Mouse (Mus musculus): ENCODE measurements around the gene Zfp423. TPM values are rescaled to one million over a fixed set of nuclear protein-coding genes. Genes with fewer than 3 reads are reported as not detected.

The Zfp423 gene
- polyA plus RNA-seq, 1 experiment, result 38.1 TPM

DNA sequence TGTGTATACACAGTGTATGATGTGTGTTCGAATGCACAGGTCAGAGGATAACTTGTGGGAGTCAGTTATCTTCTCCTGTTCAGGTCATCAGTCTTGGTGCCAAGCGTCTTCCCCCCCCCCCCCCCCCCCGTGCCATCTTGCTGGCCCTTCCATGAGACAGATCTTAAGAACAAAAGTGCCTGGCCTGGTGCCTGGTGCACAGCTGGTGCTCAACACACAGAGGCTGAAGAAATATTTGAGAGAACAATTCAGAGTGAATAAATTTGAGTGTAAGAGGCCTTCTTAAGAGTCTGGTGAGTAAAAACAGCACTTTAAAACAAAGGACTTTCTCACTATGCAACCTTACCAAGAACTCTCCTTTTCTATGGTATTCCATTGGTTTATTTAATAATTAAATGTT, 245.4 kb downstream of the Zfp423 start:
- TF ChIP-seq POLR2A (IDR thresholded peaks at IDR 0.05; ENCODE audit: borderline replicate concordance, insufficient read depth, low read length) (no peak), CTCF (IDR thresholded peaks at IDR 0.05; ENCODE audit: borderline replicate concordance, insufficient read depth, low read depth, low read length) (no peak)
- Histone ChIP-seq H3K4me1 (ENCODE audit: control insufficient read depth, insufficient read depth, low read length) (peaks cover 9% of the 10 kb centered on the region), H3K27me3 (ENCODE audit: control insufficient read depth, insufficient read depth, low read length) (no peaks in the 10 kb centered on the region), H3K27ac (ENCODE audit: insufficient read depth, low read length) (no peak overlapping the region), H3K4me3 (replicated peaks; ENCODE audit: insufficient read depth, low read depth, low read length) (no peak overlapping the region)
- DNase-seq, result no peak
- WGBS, result 55% methylated on average over 3 of the region's 3 CpGs

DNA sequence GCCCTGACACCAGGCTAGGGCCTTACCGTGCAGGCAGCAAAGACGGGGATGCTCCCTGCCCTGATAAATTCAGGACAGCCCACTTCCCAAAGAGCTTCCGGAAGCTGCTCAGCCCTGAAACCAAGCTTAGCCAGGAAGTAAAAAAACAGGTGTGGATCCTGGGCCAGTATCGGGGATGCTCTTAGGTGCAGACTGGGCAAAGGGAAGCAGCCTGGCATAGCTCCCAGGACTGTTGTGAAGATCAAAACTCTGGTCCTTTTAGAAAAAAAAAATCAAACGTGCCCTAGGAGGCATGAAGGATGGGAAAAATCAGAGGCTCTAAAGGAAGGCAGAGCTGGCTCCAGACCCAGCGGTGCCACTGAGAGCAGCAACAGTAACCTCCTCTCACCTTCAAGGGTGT, 247.4 kb downstream of the Zfp423 start:
- H3K27ac ChIP-seq (ENCODE audit: insufficient read depth, low read length), result no peak overlapping the region
- no peaks in the 10 kb centered on the region for H3K27me3 ChIP-seq (ENCODE audit: control insufficient read depth, insufficient read depth, low read length)
- TF ChIP-seq CTCF (IDR thresholded peaks at IDR 0.05; ENCODE audit: borderline replicate concordance, insufficient read depth, low read depth, low read length) (no peak), POLR2A (IDR thresholded peaks at IDR 0.05; ENCODE audit: borderline replicate concordance, insufficient read depth, low read length) (no peak)
- peaks cover 18% of the 10 kb centered on the region for H3K4me1 ChIP-seq (ENCODE audit: control insufficient read depth, insufficient read depth, low read length)
- DNase-seq, result no peak
- H3K4me3 ChIP-seq (replicated peaks; ENCODE audit: insufficient read depth, low read depth, low read length), result no peak overlapping the region
- 44% methylated on average over 6 of the region's 6 CpGs for WGBS

- Histone ChIP-seq H3K27ac (ENCODE audit: insufficient read depth, low read length) (peak overlapping the region; percentile 44; the same call in 1 of the 2 replicates), H3K4me1 (ENCODE audit: control insufficient read depth, insufficient read depth, low read length) (peaks cover 23% of the 10 kb centered on the region), H3K4me3 (replicated peaks; ENCODE audit: insufficient read depth, low read depth, low read length) (peak overlapping the region; percentile 17)
These were observed 251.2 kb downstream of the Zfp423 start for GRCm38 (mm10) chr8:87708127-87708637.

DNA sequence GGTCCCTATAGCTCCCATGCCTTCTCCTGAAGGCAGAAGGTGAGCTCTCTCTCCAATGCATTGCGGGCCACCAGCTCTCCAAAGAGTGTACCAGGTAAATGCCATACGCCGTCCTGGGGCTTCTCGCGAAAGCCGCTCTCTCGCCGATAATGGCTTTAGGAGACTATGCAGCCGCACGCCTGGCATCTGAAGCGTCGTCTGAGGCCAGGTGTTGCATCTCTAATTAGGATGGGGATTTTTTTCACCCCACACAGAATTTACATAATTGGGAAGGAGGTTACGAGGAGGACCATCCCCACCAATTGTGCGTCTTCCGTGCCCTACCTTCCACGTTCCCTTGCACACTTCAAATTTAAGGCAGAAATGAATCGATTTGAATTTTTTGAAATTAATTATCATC, 252.2 kb downstream of the Zfp423 start:
- Histone ChIP-seq H3K4me1 (ENCODE audit: control insufficient read depth, insufficient read depth, low read length) (peaks cover 33% of the 10 kb centered on the region), H3K4me3 (replicated peaks; ENCODE audit: insufficient read depth, low read depth, low read length) (no peak overlapping the region), H3K27me3 (ENCODE audit: control insufficient read depth, insufficient read depth, low read length) (no peaks in the 10 kb centered on the region), H3K27ac (ENCODE audit: insufficient read depth, low read length) (no peak overlapping the region)
- WGBS, result 94% methylated on average over 17 of the region's 17 CpGs
- TF ChIP-seq POLR2A (IDR thresholded peaks at IDR 0.05; ENCODE audit: borderline replicate concordance, insufficient read depth, low read length), result no peak
- DNase-seq, result no peak

More at GRCm38 (mm10) chr8:87708127-87708637, 251.2 kb downstream of the Zfp423 start:
- no peaks in the 10 kb centered on the region for H3K27me3 ChIP-seq (ENCODE audit: control insufficient read depth, insufficient read depth, low read length)
- 20% methylated on average over 11 of the region's 11 CpGs for WGBS
- TF ChIP-seq CTCF (IDR thresholded peaks at IDR 0.05; ENCODE audit: borderline replicate concordance, insufficient read depth, low read depth, low read length), result no peak
- TF ChIP-seq POLR2A (IDR thresholded peaks at IDR 0.05; ENCODE audit: borderline replicate concordance, insufficient read depth, low read length), result no peak
- DNase-seq, result peak; percentile 52 to 60

- DNase-seq, result no peak
- H3K27me3 ChIP-seq (ENCODE audit: control insufficient read depth, insufficient read depth, low read length), result no peaks in the 10 kb centered on the region
- no peak overlapping the region for H3K4me3 ChIP-seq (replicated peaks; ENCODE audit: insufficient read depth, low read depth, low read length)
- no peak for TF ChIP-seq POLR2A (IDR thresholded peaks at IDR 0.05; ENCODE audit: borderline replicate concordance, insufficient read depth, low read length)
- no peak for TF ChIP-seq CTCF (IDR thresholded peaks at IDR 0.05; ENCODE audit: borderline replicate concordance, insufficient read depth, low read depth, low read length)
- H3K4me1 ChIP-seq (ENCODE audit: control insufficient read depth, insufficient read depth, low read length), result peaks cover 40% of the 10 kb centered on the region
- no peak overlapping the region for H3K27ac ChIP-seq (ENCODE audit: insufficient read depth, low read length)
- 73% methylated on average over 3 of the region's 3 CpGs for WGBS
These were observed 254.6 kb downstream of the Zfp423 start for GRCm38 (mm10) chr8:87704756-87705155.

GRCm38 (mm10) chr8:87702790-87703311, 256.5 kb downstream of the Zfp423 start:
- Histone ChIP-seq H3K27me3 (ENCODE audit: control insufficient read depth, insufficient read depth, low read length) (no peaks in the 10 kb centered on the region), H3K27ac (ENCODE audit: insufficient read depth, low read length) (peak overlapping the region; percentile 35; the same call in 1 of the 2 replicates), H3K4me1 (ENCODE audit: control insufficient read depth, insufficient read depth, low read length) (peaks cover 34% of the 10 kb centered on the region), H3K4me3 (replicated peaks; ENCODE audit: insufficient read depth, low read depth, low read length) (no peak overlapping the region)
- no peak for TF ChIP-seq CTCF (IDR thresholded peaks at IDR 0.05; ENCODE audit: borderline replicate concordance, insufficient read depth, low read depth, low read length)
- no peak for TF ChIP-seq POLR2A (IDR thresholded peaks at IDR 0.05; ENCODE audit: borderline replicate concordance, insufficient read depth, low read length)
- 12% methylated on average over 10 of the region's 10 CpGs for WGBS
- DNase-seq, result peak; percentile 58 to 64

DNA sequence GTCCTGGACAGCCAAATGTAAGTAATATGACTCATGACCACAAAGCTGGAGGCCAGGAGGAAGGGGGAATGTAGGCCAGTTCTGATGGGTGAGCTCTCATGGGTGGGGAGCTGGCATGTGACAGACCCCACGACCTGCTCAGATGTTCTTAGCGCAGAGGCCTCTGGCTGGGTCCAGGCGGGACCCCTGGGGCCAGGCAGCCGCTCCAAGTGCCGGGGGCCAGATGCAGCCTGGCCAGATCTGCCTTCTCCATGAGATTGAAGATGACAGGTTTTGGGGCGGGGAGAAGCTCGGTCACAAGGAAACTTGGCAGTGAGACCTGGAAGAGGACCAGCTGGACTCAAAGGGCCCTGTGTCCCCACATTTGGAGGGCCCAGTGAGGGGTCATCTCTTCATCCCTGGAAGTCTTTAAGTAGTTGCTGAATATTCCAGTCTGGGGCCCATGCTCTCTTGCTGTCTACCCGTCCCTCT, 257.3 kb downstream of the Zfp423 start:
- 14% methylated on average over 8 of the region's 8 CpGs for whole genome bisulfite sequencing
- DNase-seq, result peak; percentile 69 to 79
- peak overlapping the region; percentile 68 for H3K27ac ChIP-seq (ENCODE audit: insufficient read depth, low read length)
- TF ChIP-seq POLR2A (IDR thresholded peaks at IDR 0.05; ENCODE audit: borderline replicate concordance, insufficient read depth, low read length) (no peak), CTCF (IDR thresholded peaks at IDR 0.05; ENCODE audit: borderline replicate concordance, insufficient read depth, low read depth, low read length) (no peak)
- no peaks in the 10 kb centered on the region for H3K27me3 ChIP-seq (ENCODE audit: control insufficient read depth, insufficient read depth, low read length)
- H3K4me3 ChIP-seq (replicated peaks; ENCODE audit: insufficient read depth, low read depth, low read length), result no peak overlapping the region
- H3K4me1 ChIP-seq (ENCODE audit: control insufficient read depth, insufficient read depth, low read length), result peaks cover 26% of the 10 kb centered on the region

GRCm38 (mm10) chr8:87701583-87701982, 257.8 kb downstream of the Zfp423 start:
- Histone ChIP-seq H3K4me3 (replicated peaks; ENCODE audit: insufficient read depth, low read depth, low read length) (no peak overlapping the region), H3K27me3 (ENCODE audit: control insufficient read depth, insufficient read depth, low read length) (no peaks in the 10 kb centered on the region), H3K27ac (ENCODE audit: insufficient read depth, low read length) (peak overlapping the region; percentile 68), H3K4me1 (ENCODE audit: control insufficient read depth, insufficient read depth, low read length) (peaks cover 25% of the 10 kb centered on the region)
- no peak for DNase-seq
- TF ChIP-seq POLR2A (IDR thresholded peaks at IDR 0.05; ENCODE audit: borderline replicate concordance, insufficient read depth, low read length), result no peak
- no peak for TF ChIP-seq CTCF (IDR thresholded peaks at IDR 0.05; ENCODE audit: borderline replicate concordance, insufficient read depth, low read depth, low read length)
- WGBS, result 46% methylated on average over 4 of the region's 4 CpGs

Measured in cerebellum, adult 2 months (tissue).